Mouse (Mus musculus): ENCODE measurements around the gene Fbrsl1.
A peak's percentile ranks its signal among the peaks of the same experiment; 100 is the strongest.

Fbrsl1 gene

DNA sequence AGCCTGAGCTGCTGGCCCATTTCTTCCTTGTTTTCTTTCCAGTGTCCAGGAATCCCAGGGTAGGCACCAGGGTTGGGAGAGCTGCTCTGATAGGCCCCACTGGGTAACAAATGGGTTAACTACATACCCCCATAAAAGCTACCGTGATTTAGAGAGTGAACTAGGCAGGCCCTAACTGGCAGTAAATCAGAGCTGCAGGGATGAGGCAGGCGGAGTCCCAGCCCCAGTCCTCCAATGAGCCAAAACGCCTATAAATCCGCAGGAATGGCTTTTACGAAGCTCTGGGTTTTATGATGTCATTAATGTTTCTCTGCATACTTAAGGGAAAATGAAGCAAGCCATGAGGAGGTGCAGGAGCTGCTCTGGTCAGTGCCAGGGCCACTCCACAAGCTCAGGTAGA lies 33.3 kb downstream of the Fbrsl1 start:
- no peak for DNase-seq (ENCODE audit: inconsistent ontology term)

DNA sequence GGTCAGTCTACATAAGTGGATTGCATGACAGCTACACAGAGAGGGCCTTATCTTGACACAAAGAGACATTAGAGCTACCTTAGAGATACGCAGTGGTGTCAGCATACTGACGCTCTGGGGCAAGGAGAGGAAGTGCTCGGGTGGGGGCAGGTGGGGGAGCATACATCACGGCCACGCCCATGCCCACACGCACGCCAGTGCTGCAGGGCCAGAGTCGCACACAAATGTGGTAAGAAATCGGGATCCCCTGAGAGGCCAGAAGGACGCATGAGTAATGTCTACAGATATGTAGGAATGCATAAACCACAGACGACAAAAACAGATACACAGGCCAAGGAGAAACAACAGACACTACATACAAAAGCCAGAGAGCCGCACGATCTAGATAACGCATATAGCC lies 35.3 kb downstream of the Fbrsl1 start:
- DNase-seq (ENCODE audit: inconsistent ontology term), result no peak

DNA sequence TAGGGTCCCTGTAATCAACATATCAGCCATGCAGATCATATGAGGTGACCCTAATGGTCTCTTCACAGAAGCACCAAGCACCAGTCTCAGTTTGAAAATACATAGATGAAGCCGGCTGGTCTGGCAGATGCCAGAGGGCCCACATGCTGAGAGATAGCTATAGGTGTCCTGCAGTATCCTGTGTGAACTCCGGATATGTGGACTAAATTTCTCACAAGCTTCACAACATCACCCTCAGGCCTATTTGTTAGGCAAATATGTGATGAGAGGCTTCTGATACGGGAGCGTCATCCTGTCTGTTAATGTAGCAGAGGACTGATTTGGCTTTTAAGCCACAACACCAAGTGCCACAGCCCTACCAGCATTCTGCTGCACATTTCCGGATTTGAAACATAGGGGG lies 37.9 kb downstream of the Fbrsl1 start:
- no peak for DNase-seq (ENCODE audit: inconsistent ontology term)

DNA sequence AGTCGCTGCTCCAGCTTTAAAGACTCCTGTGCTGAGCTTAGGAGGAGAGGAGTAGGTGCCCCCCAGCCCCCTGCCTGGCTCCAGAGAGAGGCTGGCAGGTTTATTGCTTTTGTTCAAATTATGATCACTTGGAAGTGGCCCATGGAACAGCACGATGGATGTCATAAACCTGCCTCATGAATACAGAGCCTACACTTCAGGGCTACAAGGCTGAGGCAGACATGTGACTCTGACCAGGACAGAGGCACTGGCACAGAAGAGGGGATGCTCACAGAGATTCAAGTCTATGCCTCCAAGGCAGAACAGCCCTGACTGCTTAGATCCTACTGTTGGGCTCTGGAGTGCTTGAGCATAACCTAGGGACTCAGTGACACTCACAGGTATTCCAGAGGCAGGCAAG lies 39.3 kb downstream of the Fbrsl1 start:
- DNase-seq (ENCODE audit: inconsistent ontology term), result no peak

DNA sequence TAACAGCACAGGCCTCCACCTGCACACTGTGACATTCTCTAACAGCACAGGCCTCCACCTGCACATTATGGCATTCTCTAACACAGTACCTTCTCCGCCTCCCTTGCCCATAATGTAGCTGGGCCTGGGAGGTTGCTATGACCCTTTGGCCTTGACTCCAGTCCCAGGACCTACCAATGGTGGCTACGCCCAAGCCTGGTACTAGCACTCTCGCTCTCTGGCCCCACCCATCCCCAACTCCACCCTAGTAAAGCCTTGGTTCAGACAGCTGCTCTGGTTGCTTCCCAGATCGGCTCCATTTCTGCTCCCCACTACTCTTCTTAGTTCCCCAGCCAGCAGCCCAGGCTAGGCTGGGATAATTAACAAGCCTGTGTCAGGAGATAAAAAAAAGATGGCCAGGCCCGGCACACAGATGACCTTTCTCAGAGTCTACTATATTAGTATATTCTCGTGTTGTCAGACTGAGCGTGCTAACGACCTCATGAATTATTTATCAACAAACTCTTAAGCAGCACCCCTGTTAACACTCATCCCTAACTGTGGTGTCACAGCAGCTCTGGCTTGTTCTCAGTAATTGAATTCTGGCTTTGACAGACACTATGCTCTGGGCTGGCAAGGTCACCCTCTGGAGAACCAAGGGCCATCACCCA lies 42.1 kb downstream of the Fbrsl1 start:
- DNase-seq (ENCODE audit: inconsistent ontology term), result no peak

DNA sequence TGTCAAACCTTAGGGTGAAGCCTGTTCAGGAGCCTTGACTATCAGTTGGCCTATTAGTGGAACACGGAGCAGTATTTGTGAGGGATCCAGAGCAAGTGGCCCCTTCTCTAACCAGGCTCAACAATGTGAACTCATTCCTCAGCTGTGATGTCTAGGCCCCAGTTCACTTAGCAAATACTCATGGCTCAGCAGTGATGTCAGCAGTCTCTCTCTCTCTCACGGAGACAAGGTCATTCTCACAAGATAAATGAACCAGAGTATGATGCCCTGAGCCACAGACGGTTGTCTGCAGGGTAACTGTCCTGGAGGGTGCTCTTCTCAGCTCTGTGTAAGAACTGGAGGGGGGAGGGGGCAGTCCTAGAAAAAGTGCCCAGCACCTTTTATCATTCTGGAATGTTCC lies 44.4 kb downstream of the Fbrsl1 start:
- peak; percentile 60 for DNase-seq (ENCODE audit: inconsistent ontology term)

DNA sequence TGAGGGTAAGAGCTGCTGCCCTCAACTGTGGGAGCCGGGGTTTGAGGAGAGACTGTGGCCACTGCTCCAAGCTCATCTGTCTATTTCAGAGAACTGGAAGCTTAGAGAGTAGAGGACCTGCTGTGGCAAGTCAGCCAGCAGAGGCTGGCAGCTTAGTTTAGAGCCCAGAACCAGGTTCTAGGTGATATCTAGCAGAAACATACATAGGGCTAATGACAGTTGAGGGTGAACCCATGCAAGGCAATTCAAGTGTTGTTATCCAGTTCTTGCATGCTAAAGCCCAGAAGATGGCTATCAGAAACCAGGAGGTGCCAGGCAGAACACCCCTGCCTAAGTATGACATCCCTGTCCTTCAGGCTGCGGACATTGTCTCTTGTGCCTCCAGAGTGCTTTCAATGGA lies 45.7 kb downstream of the Fbrsl1 start:
- DNase-seq (ENCODE audit: inconsistent ontology term), result no peak

DNA sequence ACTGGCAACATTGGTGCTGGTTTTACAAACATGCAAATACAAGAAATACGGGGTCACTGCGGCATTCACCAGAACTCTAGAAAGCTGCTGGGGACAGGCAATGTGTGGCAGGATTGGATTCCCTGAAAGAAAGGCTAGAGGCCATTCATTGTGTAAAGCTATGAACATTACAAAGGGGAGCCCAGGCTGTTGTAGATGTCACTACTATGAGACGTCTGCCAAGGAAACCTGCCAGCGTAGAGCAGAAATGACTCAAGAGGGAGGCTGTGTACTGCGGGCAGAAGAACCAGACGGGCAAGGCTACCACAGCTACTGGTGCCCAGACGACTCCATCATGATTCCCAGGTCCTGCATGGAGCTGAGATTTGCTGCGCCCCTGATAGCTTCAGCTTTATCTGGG lies 47.2 kb downstream of the Fbrsl1 start:
- DNase-seq (ENCODE audit: inconsistent ontology term), result peak; percentile 61

DNA sequence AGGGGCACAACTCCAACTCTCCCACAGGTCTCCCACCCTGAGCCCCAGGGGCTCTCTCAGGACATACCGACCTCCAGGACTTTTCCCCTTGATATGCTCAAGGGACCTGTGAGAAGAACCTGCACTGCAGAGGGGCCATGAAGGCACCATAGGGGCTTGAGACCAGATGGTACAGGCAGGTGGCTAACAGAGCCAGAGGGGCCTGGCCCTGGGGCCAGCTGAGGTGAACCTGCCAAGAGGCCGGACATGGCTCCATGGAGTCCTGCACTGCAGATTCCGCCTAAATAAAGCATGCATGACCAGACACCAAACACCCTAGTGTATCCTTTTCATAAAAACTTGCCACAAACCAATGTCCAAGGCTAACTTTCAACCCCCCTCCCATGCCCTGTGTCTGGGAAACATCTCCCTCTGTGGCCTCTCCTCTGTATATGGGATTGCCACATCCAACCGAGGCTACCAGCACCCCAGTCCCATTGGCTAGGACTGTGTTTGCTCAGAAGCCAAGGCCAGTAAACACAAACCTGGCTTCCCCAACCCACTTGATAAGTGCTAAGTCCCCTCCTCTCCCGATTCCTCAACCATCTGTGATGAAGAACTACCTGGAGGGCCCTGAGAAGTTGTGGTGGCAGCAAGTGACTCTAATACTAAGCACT lies 53.2 kb downstream of the Fbrsl1 start:
- DNase-seq (ENCODE audit: inconsistent ontology term), result no peak

DNA sequence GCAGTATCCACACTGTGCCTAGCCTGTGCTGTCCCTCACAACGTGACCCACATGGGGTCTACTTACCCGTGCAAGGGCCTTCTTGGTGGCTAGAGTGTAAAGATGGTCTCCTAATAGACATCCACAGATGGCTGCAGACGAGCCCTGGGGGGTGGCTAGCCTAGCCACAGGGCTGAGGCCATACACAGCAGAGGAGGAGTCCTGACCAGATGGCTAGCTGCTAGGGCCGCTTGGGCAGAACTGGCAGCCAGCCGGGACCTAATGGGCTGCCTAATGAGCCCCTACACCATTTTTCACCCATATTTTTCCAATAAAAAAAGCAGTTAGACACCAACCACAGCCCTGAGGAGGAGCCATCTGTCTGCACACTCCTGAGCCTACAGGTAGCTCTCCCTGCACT lies 55.6 kb downstream of the Fbrsl1 start:
- DNase-seq (ENCODE audit: inconsistent ontology term), result no peak

DNA sequence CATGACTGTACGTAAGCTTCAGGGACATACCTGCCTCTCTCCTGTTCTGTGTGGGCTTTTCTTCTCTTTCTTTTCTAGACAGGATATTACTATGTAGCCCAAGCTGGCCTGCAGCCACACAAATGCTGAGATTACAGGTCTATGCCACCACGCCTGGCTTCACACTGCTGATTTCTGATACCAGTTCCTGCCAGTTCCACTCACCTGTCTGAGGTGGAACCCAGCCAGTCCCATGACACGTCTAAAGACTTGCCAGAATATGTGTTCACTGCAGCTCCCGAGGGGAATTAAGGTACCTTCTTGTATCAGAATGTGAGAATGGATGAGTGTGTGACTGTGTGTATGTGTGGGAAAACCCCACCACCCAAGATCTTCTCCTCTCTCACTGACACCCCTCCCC lies 57.7 kb downstream of the Fbrsl1 start:
- no peak for DNase-seq (ENCODE audit: inconsistent ontology term)

DNA sequence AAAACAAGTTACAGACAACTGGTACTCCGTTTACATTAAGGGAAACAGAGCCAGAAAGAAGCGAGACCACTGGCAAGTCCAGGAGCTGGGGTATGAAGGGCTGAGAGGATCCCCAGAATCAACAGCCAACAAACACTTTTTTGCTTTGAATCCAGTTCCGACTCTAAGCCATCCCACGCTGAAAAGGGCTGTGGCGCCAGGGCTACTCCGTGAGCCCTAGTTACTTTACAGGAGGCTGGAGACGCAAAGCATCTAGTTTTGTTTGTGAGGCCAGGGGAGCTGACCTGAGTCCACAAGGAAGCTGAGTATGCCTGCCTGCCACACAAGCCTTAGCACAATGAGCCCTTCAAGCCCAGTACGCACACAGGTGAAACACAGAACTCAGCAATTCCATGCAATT lies 61.0 kb downstream of the Fbrsl1 start:
- DNase-seq (ENCODE audit: inconsistent ontology term), result no peak

DNA sequence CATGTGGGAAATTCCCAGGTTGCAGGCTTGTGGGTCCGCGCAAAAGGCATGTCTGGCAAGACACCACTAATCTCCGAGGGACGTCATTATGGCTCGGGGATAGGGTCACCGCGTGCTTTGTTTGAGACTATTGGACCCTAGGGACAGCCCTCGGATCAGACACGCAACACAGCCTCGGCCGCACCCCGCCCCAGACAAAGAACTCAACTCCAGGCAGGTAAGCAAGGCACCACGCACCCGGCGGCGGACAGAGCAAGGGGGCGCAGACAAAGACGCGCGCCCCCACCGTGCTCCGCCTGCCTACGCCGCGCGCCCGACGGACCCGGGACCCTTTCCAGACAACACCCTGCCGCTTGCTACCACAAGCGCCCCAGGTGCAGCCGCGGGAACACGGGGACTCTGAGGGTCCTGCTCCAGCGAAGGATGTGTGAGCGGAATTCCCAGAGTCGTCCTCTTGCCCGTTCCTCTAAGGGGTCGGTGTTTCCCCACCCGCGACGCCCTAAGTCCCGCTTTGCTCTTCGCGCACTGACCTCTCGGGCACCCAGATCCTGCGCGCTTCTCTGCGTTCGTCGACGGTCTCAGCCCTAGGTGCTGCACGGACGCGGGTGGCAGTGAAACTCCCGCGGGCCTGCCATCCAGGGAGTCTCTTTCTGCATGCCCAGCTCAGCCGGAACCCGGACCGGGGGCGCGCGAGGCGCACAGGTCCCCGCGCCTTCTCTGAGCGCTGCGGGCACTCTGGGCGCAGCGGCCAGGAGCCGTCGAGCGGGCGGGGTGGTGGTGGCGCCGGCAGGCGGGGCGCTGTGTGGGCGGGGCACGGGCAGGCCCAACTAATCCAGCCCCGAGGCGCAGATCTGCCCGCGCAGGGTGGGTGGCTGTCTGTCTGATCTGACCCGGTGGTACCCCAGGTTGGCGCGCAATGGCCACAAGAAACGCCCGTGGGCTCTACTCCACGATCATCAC lies 61.7 kb downstream of the Fbrsl1 start:
- DNase-seq (ENCODE audit: inconsistent ontology term), result peak; percentile 70

DNA sequence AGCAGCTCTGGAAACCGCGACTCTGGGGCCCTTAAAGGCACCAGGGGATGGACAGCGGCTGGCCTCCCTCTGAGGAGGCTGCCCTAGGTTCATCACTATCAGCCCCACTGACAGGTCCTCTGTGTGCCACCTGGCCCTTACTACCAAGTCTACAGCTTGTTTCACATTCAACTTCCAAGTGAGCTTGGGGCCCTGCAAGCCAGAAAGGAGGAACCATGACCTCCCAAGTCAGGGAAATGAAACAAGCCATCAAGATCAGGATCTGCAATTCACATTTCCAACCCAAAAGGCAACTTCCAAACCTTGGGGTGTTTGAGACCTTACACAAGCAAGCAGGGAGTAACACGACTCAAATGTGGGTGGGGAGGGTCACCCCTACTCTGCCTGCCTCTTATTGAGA lies 63.0 kb downstream of the Fbrsl1 start:
- DNase-seq (ENCODE audit: inconsistent ontology term), result no peak

DNA sequence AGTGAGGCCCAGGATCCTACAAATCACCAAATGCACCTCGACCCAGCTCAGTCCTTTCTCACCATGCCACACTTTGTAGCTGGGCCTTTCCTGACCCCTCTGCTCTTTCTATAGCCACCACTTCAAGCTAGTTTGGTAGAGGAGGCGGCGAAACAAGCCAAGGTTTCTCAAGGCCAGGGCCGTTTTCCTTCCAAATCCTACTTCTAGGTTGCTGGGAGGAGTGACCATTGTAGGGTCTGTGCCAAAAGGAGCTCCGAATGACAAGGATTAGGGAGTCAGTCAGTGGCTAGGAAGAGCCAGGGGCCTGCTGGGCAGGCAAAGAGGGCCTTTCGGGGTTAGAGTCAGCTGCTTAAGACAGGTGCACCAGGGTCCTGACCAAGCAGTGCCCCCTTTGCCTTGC lies 63.8 kb downstream of the Fbrsl1 start:
- DNase-seq (ENCODE audit: inconsistent ontology term), result no peak

DNA sequence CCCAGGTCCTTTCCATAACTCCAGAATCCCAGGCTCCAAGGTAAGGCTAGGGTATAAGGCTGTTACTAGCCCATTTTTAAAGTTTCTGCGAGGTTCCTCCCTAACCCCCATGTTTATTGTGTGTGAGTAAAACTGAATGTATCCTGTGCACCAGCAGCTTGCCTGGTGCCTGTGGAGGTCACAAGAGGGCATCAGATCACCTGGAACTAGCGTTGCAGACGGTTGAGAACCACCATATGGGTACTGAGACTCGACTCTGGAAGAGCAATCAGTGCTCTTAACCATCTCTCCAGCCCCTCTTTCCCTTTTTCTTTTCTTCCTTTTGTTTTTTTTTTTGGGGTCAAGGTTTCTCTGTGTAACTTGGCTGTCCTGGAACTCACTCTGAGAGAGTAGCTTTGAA lies 68.5 kb downstream of the Fbrsl1 start:
- DNase-seq (ENCODE audit: inconsistent ontology term), result no peak

DNA sequence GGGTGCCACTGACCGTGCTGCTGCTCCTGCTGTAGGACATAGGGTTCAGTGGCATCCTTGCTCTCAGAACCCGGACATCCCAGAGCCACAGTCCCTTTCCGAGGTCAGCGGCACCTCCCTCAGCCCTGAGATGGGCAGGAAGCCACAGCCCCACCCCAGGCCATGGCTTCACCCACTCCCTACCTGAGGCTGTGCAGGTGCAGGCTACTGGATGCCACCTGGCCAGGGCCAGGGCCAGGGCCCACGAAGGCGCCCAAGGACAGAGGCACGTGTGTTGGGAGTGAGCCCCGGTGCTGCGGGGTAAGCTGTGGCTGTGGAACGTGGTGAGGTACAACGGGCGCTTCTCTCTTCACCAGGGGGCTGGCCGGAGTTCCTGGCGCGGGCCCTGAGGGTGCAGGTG lies 69.2 kb downstream of the Fbrsl1 start:
- no peak for DNase-seq (ENCODE audit: inconsistent ontology term)

DNA sequence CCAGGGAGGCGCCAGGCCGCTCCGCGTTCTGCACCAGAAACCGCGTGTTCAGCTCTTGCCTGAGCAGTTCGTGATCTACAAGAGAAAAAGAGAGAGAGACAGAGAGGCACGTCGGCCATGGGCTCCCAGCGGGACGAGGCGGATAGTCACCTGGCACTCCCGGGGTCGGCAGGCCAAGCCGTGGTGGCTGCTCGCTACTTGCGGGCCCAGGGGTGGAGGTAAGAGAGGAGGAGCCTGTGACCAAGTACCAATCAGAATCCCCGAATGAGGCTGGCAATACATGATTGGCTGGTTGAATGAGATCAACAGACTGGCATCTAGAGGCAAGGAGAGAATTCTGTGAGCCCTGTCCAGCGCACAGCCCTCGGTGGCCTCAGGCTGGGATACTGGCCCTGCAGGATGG lies 70.1 kb downstream of the Fbrsl1 start:
- no peak for DNase-seq (ENCODE audit: inconsistent ontology term)

DNA sequence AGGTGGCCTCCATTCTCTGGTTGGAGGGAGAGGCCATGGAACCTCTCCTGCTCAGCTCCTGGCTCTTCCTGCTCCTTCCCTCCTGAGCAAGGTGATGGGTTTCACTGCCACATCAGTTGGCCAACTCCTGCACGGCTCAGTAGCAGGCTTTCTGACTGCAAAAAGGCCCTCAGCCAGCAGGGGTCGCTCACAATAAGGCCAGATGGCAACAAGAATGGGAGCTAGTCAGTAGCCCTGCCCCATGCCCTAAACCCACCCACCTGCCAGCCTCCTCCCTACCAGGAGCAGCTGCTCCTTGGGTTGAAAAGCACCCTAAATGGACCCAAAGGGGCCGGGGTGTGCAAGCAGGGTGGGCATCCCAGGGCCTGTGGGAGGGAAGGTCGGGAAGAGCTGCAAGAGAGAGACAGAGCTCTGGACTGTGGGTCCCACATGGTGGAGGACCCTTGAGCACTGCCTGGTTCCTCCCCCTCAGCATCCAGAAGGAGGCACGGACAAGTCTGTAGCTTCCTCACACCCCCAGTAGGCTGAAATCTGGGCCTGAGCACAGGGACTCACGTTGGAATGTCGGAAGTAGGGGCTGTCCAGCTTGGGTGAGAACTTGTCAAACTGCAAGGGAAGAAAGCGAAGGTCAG lies 71.4 kb downstream of the Fbrsl1 start:
- peak; percentile 39 for DNase-seq (ENCODE audit: inconsistent ontology term)

DNA sequence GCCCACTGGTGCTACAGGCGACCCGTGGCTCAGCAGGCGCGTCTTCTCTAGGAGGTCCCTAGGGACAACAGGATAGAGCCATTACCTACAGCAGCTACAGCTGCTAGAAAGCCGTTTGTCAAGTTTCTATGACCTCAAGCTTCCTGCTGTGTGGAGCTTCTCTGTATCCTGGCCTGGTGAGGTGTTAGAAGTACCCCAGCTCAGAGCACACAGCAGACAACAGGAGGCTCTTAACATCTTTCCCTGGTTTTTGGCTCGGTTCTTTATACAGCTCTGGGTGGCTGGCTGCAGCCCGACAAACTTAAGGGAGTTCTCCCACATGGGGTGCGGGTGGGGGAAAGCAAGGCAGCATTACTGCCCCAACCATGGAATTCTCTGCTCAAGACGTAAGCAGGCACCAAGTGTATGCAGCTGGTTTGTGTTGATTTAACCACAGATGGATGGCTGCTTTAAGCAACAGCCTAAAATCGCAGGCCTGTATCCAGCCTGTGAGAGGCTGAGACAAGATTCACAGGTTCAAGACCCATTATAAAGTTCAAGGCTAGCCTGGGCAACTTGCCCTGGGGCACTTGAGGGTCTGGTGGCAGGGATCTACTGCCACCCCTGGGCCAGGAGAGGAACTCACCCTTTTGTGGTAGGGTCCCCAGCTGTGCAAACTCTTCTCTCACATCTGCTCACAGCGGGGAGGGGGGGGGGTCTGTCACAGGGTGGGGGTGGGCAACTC lies 84.3 kb downstream of the Fbrsl1 start:
- DNase-seq (ENCODE audit: inconsistent ontology term), result no peak

DNA sequence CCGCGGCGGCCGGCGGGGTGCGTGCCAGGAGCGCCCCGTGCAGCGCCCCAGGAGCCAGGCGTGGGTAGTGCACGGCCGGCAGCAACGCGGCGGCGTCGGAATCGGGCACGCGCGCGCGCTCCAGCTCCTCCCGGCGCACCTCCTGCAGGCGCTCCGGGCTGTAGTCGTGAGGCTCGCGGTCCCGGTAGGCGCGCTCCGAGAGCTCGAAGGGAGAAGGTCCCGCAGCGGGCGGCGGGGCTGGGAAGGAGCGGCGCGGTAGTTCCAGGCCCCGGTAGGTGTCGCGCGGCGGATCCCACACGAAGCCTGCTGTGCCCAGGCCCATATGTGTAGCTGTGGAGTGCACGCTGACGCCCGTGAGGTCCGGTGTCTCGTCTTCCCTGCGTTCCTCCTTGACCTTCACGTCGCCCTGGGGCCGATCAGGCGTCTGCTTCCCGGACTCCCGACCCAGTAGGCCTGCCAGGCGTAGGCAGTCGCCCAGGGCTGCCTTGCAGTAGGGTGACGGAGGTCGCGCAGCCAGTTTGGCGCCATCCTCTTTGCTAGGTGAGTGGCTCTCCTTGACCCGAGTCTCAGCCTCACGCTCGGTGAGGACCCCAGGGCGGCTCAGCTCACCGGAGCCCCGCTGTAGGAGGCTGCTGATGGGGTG lies 85.0 kb downstream of the Fbrsl1 start:
- DNase-seq (ENCODE audit: inconsistent ontology term), result peak; percentile 79

Data from Muller cell, postnatal 12 days (primary cell).